Mouse (Mus musculus): Measurements from ENCODE around the gene Gm47283.
"Not testable (repeated sequence)": the region's sequence is repeated elsewhere in the genome, so short reads cannot be mapped to it uniquely, and the experiment has no call there.

Gene Gm47283

GRCm38 (mm10) chrY:90784438-90784837 is at the start of gene Gm47283:
TSS of gene Gm47283 (plus strand) at chrY:90784738.
- DNase-seq (ENCODE audit: low read depth), result not testable (repeated sequence)

GRCm38 (mm10) chrY:90735181-90735895 is 49.2 kb upstream of the Gm47283 start:
- peak; percentile 59 for DNase-seq (ENCODE audit: low read depth)

GRCm38 (mm10) chrY:90736217-90737000 is 48.1 kb upstream of the Gm47283 start:
- peak; percentile 41 for DNase-seq (ENCODE audit: low read depth)

- peak; percentile 60 for DNase-seq (ENCODE audit: low read depth)
These were observed 46.7 kb upstream of the Gm47283 start for GRCm38 (mm10) chrY:90737606-90738430.

GRCm38 (mm10) chrY:90738431-90738680 is 46.2 kb upstream of the Gm47283 start:
- DNase-seq (ENCODE audit: low read depth), result peak; percentile 60

- peak; percentile 78 for DNase-seq (ENCODE audit: low read depth)
These were observed 45.6 kb upstream of the Gm47283 start for GRCm38 (mm10) chrY:90738841-90739530.

- not testable (repeated sequence) for DNase-seq (ENCODE audit: low read depth)
These were observed 45.0 kb upstream of the Gm47283 start for GRCm38 (mm10) chrY:90739531-90740012.

GRCm38 (mm10) chrY:90740013-90740561 is 44.5 kb upstream of the Gm47283 start:
- peak; percentile 92 for DNase-seq (ENCODE audit: low read depth)

- DNase-seq (ENCODE audit: low read depth), result peak; percentile 65
These were observed 43.5 kb upstream of the Gm47283 start for GRCm38 (mm10) chrY:90741006-90741405.

GRCm38 (mm10) chrY:90741452-90742260 is 42.9 kb upstream of the Gm47283 start:
- DNase-seq (ENCODE audit: low read depth), result peak; percentile 51

- DNase-seq (ENCODE audit: low read depth), result peak; percentile 20
These were observed 42.1 kb upstream of the Gm47283 start for GRCm38 (mm10) chrY:90742261-90743052.

- DNase-seq (ENCODE audit: low read depth), result peak; percentile 22
These were observed 41.3 kb upstream of the Gm47283 start for GRCm38 (mm10) chrY:90743053-90743810.

- DNase-seq (ENCODE audit: low read depth), result peak; percentile 23
These were observed 40.7 kb upstream of the Gm47283 start for GRCm38 (mm10) chrY:90743811-90744220.

- peak; percentile 79 for DNase-seq (ENCODE audit: low read depth)
These were observed 40.1 kb upstream of the Gm47283 start for GRCm38 (mm10) chrY:90744381-90744981.

- DNase-seq (ENCODE audit: low read depth), result peak; percentile 14
These were observed 39.3 kb upstream of the Gm47283 start for GRCm38 (mm10) chrY:90745256-90745655.

- DNase-seq (ENCODE audit: low read depth), result not testable (repeated sequence)
These were observed 29.8 kb upstream of the Gm47283 start, which contains the start of gene Gm21860 for GRCm38 (mm10) chrY:90754721-90755120. TSS of gene Gm21860 (minus strand) at chrY:90754821.

- DNase-seq (ENCODE audit: low read depth), result not testable (repeated sequence)
These were observed 54.5 kb downstream of the Gm47283 start, which contains the start of gene Gm21748 for GRCm38 (mm10) chrY:90839077-90839476. TSS of gene Gm21748 (minus strand) at chrY:90839177.

All from induced T-regulatory cell, adult 2 months (primary cell).